Mouse (Mus musculus): Measurements from ENCODE around the gene Hps6. TPM values are rescaled to one million over a fixed set of nuclear protein-coding genes. Genes with fewer than 3 reads are reported as not detected.
A peak's percentile ranks its signal among the peaks of the same experiment; 100 is the strongest.

The Hps6 gene
- polyA plus RNA-seq, 1 experiment: 7.4 TPM

DNA sequence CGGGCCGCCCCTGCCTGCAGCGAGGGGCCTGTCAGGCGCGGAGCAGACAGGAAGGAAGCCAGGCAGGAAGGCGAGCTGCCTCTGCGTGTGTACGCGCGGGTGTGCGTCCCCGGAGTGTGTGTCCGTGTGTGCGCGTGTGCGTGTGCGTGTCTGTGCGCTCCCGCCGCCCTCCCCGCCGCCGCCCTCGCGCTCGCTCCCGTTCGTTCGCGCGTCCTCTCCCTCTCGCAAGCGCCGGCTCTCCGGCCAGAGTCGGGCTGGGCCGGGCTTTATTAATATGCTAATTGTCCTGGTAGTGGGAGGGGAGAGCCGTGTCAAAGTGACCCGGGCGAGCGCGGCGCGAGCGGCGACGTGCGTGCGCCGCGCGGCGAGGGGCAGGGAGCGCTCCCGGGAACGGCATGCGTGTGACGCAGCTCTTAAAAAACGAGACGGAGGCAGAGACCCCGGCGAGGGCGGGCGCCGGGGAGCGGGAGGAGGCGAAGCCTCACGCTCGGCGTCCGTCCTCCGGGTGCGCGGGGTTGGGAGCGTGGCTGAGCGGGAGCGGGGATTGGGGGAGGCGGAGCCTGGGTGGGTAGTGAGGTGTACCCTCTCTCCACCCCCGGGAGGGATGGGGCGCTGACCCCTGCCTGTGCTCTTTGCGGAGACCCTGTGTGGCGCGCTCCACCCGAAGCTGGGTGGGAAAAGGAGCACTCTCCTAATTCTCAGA lies 41.8 kb downstream of the Hps6 start, which contains the start of gene Ldb1:
Ldb1 (minus strand) TSS at position 222 of the 703 bp plus-strand sequence.
- H3K27me3 ChIP-seq (ENCODE audit: control insufficient read depth, insufficient read depth, low read length): no peaks in the 10 kb centered on the region
- H3K36me3 ChIP-seq (ENCODE audit: control insufficient read depth, insufficient read depth, low read length): no peaks in the 10 kb centered on the region
- WGBS: under 1% methylated on average over 83 of the region's 84 CpGs
- H3K4me1 ChIP-seq (ENCODE audit: control insufficient read depth, insufficient read depth, insufficient read length): peaks cover 34% of the 10 kb centered on the region; the same call in 1 of the 2 replicates
- H3K27ac ChIP-seq (ENCODE audit: insufficient read depth, low read length): peak within 1 kb of the TSS; percentile 94
- no peak for TF ChIP-seq CTCF (IDR thresholded peaks at IDR 0.05; ENCODE audit: extremely low read depth, insufficient read depth, insufficient read length, insufficient replicate concordance)
- peak; percentile 43 for TF ChIP-seq POLR2A (IDR thresholded peaks at IDR 0.05; ENCODE audit: low read depth, low read length)
- DNase-seq (ENCODE audit: low read depth in 1 of 2, low spot score in 2 of 2): peak; percentile 53 to 74
- peak within 1 kb of the TSS; percentile 81 for H3K4me3 ChIP-seq (ENCODE audit: extremely low read depth, insufficient read depth, insufficient read length)

DNA sequence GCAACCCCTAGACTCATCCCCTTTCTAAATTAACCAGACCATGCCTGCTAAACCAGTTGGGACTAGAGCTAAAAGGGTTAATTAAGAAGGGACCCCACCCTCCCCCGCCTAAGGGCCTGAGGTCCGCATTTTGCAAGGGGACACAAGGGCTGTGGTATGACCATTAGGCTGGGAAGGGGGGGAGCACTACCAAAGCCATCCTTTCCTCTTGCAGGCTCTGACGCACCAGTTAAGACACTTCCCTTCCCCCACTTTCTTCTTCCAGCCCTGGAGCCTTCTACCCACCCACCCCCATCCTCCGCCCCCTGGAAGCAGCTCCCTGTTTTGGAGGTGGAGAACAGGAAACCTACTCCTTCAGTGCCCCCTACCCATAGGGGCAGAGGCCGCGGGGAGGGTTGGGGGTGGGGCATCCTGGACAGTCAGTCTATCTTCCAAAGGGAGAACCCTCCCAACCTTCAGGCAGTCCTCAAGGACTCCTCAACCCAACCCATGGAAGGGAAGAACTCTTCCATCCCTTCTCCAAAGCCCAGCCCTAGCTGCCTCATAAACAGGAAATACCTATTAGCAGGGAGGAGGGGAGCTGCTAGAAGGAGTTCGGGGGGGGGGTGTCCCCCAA lies 42.5 kb downstream of the Hps6 start:
- 3% methylated on average over 7 of the region's 7 CpGs for WGBS
- peaks cover 34% of the 10 kb centered on the region for H3K4me1 ChIP-seq (ENCODE audit: control insufficient read depth, insufficient read depth, insufficient read length)
- no peaks in the 10 kb centered on the region for H3K27me3 ChIP-seq (ENCODE audit: control insufficient read depth, insufficient read depth, low read length)
- H3K36me3 ChIP-seq (ENCODE audit: control insufficient read depth, insufficient read depth, low read length): no peaks in the 10 kb centered on the region
- TF ChIP-seq CTCF (IDR thresholded peaks at IDR 0.05; ENCODE audit: extremely low read depth, insufficient read depth, insufficient read length, insufficient replicate concordance) (no peak), POLR2A (IDR thresholded peaks at IDR 0.05; ENCODE audit: low read depth, low read length) (no peak)
- H3K4me3 ChIP-seq (ENCODE audit: extremely low read depth, insufficient read depth, insufficient read length): peak overlapping the region; percentile 81
- peak overlapping the region; percentile 94 for H3K27ac ChIP-seq (ENCODE audit: insufficient read depth, low read length)
- DNase-seq (ENCODE audit: low read depth in 1 of 2, low spot score in 2 of 2): no peak

DNA sequence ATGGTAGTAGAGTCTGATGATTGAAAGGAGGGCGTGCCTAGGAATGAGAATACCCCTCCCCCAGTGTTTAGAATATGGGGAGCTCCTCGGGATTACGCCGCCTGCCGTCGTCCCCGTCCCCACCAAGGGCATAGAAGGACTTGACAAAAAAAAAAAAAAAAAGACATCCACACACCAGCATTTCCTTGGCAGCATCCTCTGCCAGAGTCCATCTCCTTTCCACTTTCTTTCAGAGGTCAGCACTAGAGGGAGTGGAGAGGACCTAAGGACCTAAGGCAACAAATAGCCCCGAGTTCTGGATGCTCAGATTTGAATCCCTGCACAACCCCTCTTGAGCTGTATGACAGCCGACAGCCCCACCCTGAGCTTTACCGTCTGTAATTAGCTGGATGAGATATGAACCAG lies 43.3 kb downstream of the Hps6 start:
- no peak for TF ChIP-seq POLR2A (IDR thresholded peaks at IDR 0.05; ENCODE audit: low read depth, low read length)
- TF ChIP-seq CTCF (IDR thresholded peaks at IDR 0.05; ENCODE audit: extremely low read depth, insufficient read depth, insufficient read length, insufficient replicate concordance): no peak
- no peak overlapping the region for H3K4me3 ChIP-seq (ENCODE audit: extremely low read depth, insufficient read depth, insufficient read length)
- no peak overlapping the region for H3K27ac ChIP-seq (ENCODE audit: insufficient read depth, low read length)
- DNase-seq (ENCODE audit: low read depth in 1 of 2, low spot score in 2 of 2): no peak
- H3K4me1 ChIP-seq (ENCODE audit: control insufficient read depth, insufficient read depth, insufficient read length): peaks cover 26% of the 10 kb centered on the region
- WGBS: 45% methylated on average over 10 of the region's 10 CpGs
- H3K27me3 ChIP-seq (ENCODE audit: control insufficient read depth, insufficient read depth, low read length): no peaks in the 10 kb centered on the region
- no peaks in the 10 kb centered on the region for H3K36me3 ChIP-seq (ENCODE audit: control insufficient read depth, insufficient read depth, low read length)

DNA sequence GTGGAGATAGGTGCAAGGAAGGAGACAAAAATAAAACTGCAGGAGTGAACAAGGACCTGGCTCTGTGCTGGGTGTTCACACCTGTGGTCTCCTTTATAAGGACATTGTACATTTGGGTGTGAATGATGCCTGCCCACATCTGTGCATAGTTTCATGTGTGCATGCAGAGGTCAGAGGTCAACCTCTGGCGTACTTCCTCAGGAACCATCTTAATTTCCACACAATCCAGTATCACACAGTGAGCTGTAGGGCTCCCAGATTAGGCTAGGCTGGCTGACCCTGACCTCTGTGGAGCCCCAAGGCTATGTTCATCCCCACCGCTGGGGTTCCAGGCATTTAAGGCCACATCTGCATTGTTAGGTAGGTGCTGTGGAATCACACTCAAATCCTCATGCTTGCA lies 44.1 kb downstream of the Hps6 start:
- H3K36me3 ChIP-seq (ENCODE audit: control insufficient read depth, insufficient read depth, low read length): no peaks in the 10 kb centered on the region
- WGBS: 83% methylated on average over 2 of the region's 2 CpGs
- DNase-seq (ENCODE audit: low read depth in 1 of 2, low spot score in 2 of 2): no peak
- TF ChIP-seq POLR2A (IDR thresholded peaks at IDR 0.05; ENCODE audit: low read depth, low read length): no peak
- TF ChIP-seq CTCF (IDR thresholded peaks at IDR 0.05; ENCODE audit: extremely low read depth, insufficient read depth, insufficient read length, insufficient replicate concordance): no peak
- H3K27me3 ChIP-seq (ENCODE audit: control insufficient read depth, insufficient read depth, low read length): no peaks in the 10 kb centered on the region
- no peak overlapping the region for H3K27ac ChIP-seq (ENCODE audit: insufficient read depth, low read length)
- no peak overlapping the region for H3K4me3 ChIP-seq (ENCODE audit: extremely low read depth, insufficient read depth, insufficient read length)
- peaks cover 20% of the 10 kb centered on the region for H3K4me1 ChIP-seq (ENCODE audit: control insufficient read depth, insufficient read depth, insufficient read length)

DNA sequence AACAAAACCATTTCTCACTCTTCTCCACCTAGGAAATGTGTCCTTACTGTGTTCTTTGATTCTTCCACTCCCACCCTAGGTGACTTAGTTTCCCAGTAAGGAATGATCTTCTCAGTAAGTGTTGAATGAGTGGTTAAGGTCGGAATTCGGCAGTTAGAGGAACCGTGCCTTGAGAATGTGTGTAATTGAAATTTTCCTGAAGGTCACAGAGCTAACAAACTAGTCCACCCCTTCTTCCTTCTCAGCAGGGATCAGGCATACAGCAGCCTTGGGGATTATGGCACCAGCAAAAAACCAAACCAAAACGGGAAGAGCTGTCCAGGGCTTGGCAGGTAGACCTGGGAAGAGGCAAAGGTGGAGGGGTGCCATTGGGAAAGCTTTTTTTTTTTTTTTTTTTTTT lies 45.8 kb downstream of the Hps6 start:
- TF ChIP-seq CTCF (IDR thresholded peaks at IDR 0.05; ENCODE audit: extremely low read depth, insufficient read depth, insufficient read length, insufficient replicate concordance) (no peak), POLR2A (IDR thresholded peaks at IDR 0.05; ENCODE audit: low read depth, low read length) (no peak)
- Histone ChIP-seq H3K27ac (ENCODE audit: insufficient read depth, low read length) (no peak overlapping the region; the same call in 1 of the 2 replicates), H3K36me3 (ENCODE audit: control insufficient read depth, insufficient read depth, low read length) (no peaks in the 10 kb centered on the region), H3K4me1 (ENCODE audit: control insufficient read depth, insufficient read depth, insufficient read length) (peaks cover 6% of the 10 kb centered on the region), H3K4me3 (ENCODE audit: extremely low read depth, insufficient read depth, insufficient read length) (no peak overlapping the region), H3K27me3 (ENCODE audit: control insufficient read depth, insufficient read depth, low read length) (no peaks in the 10 kb centered on the region)
- DNase-seq (ENCODE audit: low read depth in 1 of 2, low spot score in 2 of 2): no peak
- WGBS: 91% methylated on average over 4 of the region's 4 CpGs

DNA sequence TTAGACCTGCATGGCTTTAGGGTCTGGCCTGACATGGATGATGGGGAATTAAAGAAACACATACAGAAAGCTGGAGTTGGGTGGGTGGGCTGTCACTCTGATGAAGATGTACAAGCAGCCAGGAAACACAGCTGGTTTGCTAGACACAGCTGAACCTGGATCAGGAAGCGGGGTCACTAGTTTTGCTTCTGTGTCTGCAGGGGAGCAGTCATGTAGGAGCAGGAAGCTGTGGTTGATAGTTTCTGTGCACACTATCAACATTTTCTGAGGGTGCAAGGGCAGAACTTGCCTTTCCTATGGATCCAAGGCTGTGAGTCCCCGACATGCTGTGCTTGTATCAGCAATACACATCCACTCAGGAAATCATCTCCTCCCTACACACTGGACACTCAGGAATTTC lies 47.2 kb downstream of the Hps6 start:
- WGBS: 6% methylated on average over 2 of the region's 2 CpGs
- Histone ChIP-seq H3K4me3 (ENCODE audit: extremely low read depth, insufficient read depth, insufficient read length) (no peak overlapping the region), H3K36me3 (ENCODE audit: control insufficient read depth, insufficient read depth, low read length) (no peaks in the 10 kb centered on the region), H3K4me1 (ENCODE audit: control insufficient read depth, insufficient read depth, insufficient read length) (peaks cover 6% of the 10 kb centered on the region), H3K27ac (ENCODE audit: insufficient read depth, low read length) (peak overlapping the region; percentile 49), H3K27me3 (ENCODE audit: control insufficient read depth, insufficient read depth, low read length) (no peaks in the 10 kb centered on the region)
- TF ChIP-seq CTCF (IDR thresholded peaks at IDR 0.05; ENCODE audit: extremely low read depth, insufficient read depth, insufficient read length, insufficient replicate concordance) (no peak), POLR2A (IDR thresholded peaks at IDR 0.05; ENCODE audit: low read depth, low read length) (no peak)
- peak in 1 of 2 experiments; percentile 52 for DNase-seq (ENCODE audit: low read depth in 1 of 2, low spot score in 2 of 2)

Other genes with a start within 250 kb of the Hps6 start
- 18.9 and 21.1 TPM in 2 replicates for gene Mgea5, start 219.7 kb upstream of the Hps6 start, polyA plus RNA-seq (2012; rRNA removed)
- 1.5 and 1.8 TPM in 2 replicates for gene Kcnip2, start 187.4 kb upstream of the Hps6 start, polyA plus RNA-seq (2012; rRNA removed)
- gene Armh3, start 5.0 kb upstream of the Hps6 start, polyA plus RNA-seq (2012; rRNA removed): 5.6 TPM in 2 replicates
- 28.5 and 30.7 TPM in 2 replicates for gene Pprc1, start 41.4 kb downstream of the Hps6 start, polyA plus RNA-seq (2012; rRNA removed)
- 224 and 270 TPM in 2 replicates for gene Ldb1, start 41.7 kb downstream of the Hps6 start, polyA plus RNA-seq (2012; rRNA removed)
- gene Nolc1, start 72.4 kb downstream of the Hps6 start, polyA plus RNA-seq (2012; rRNA removed): 10.3 TPM in 2 replicates
- not detected in 2 replicates for gene Elovl3, start 128.4 kb downstream of the Hps6 start, polyA plus RNA-seq (2012; rRNA removed)
- gene Pitx3, start 144.8 kb downstream of the Hps6 start, polyA plus RNA-seq (2012; rRNA removed): not detected in 2 replicates
- gene Gbf1, start 149.0 kb downstream of the Hps6 start, polyA plus RNA-seq (2012; rRNA removed): 67.7 and 76.2 TPM in 2 replicates

Measured in spleen, adult 2 months (tissue).